Mouse (Mus musculus) midbrain, postnatal 0 days (tissue): ENCODE data around the gene Hcls1. TPM values are rescaled to one million over a fixed set of nuclear protein-coding genes. Genes with fewer than 3 reads are reported as not detected.

Experiments used
- ATAC-seq: fragments of 200-750 bp; cut with Nextera tagmentation; 2 replicates; pipeline ENCODE4 v1.8.0; 2017; ENCODE audit warnings: moderate number of reproducible peaks, mild to moderate bottlenecking, moderate TSS enrichment, moderate library complexity; ENCODE audit not compliant: low FRiP score
- DNase-seq: peaks from one replicate; pipeline ENCODE4 v3.0.0-alpha.2; 2015; ENCODE audit warnings: low spot score
- H3K27ac ChIP-seq: fragments of 300-500 bp; sonication (generic); 2 replicates; pipeline ENCODE4 v1.5.1; 2014; ENCODE audit warnings: low read depth, mild to moderate bottlenecking, low read length, mixed read lengths
- H3K27me3 ChIP-seq: fragments of 300-500 bp; sonication (generic); 2 replicates; pipeline ENCODE4 v1.6.1; 2014; ENCODE audit warnings: low read length, control low read depth, mixed read lengths; ENCODE audit not compliant: insufficient read depth
- H3K36me3 ChIP-seq: fragments of 300-500 bp; sonication (generic); 2 replicates; pipeline ENCODE4 v1.6.1; 2014; ENCODE audit warnings: low read length, control low read depth, mixed read lengths; ENCODE audit not compliant: insufficient read depth
- H3K4me1 ChIP-seq: fragments of 300-500 bp; sonication (generic); 2 replicates; pipeline ENCODE4 v1.6.1; 2014; ENCODE audit warnings: mild to moderate bottlenecking, control low read depth, antibody characterized with exemption, low read length, mixed read lengths; ENCODE audit not compliant: insufficient read depth
- H3K4me2 ChIP-seq: fragments of 300-500 bp; sonication (generic); 2 replicates; pipeline ENCODE4 v1.6.1; 2014; ENCODE audit warnings: low read depth, mild to moderate bottlenecking, low read length, mixed read lengths; ENCODE audit not compliant: poor library complexity, severe bottlenecking
- H3K4me3 ChIP-seq: fragments of 300-500 bp; sonication (generic); 2 replicates; pipeline ENCODE4 v1.5.1; 2014; ENCODE audit warnings: low read depth, mild to moderate bottlenecking, low read length, moderate library complexity
- H3K9ac ChIP-seq: fragments of 300-500 bp; sonication (generic); replicated peaks from 2 replicates; pipeline ENCODE4 v1.6.1; 2014; ENCODE audit warnings: mild to moderate bottlenecking, low read length, moderate library complexity, mixed read lengths; ENCODE audit not compliant: poor library complexity, severe bottlenecking
- H3K9me3 ChIP-seq: fragments of 300-500 bp; sonication (generic); 2 replicates; pipeline ENCODE4 v1.6.1; 2016; ENCODE audit warnings: low read length, control low read depth
- CTCF ChIP-seq: IDR thresholded peaks from 2 replicates; pipeline ENCODE4 v1.5.1; 2016; ENCODE audit warnings: antibody characterized with exemption, mild to moderate bottlenecking
- WGBS: fragments of 180-500 bp; shearing (Covaris S2); extraction: QIAGEN DNeasy Blood & Tissue Kit; methylation state at CpG from one replicate; pipeline ENCODE4 v1.1.7; 2014; 5-methylcytosine and 5-hydroxymethylcytosine counted together
- polyA plus RNA-seq: library from polyadenylated mRNA; unstranded; fragments of >200 nt; fragmentation: Nextera tagmentation; extraction: Ambion mirVana; gene quantifications from 2 replicates; pipeline ENCODE4 v1.2.1, GENCODE M21; 2015
- total RNA-seq: library from RNA; depleted of rRNA; stranded (reverse); fragments of >200 nt; gene quantifications from 2 replicates; pipeline ENCODE4 v1.2.3, GENCODE M21; 2014; rRNA removed

The Hcls1 gene
- total and polyA plus RNA-seq, 2 experiments from 2014 or later, result 2.3 to 2.4 TPM

DNA sequence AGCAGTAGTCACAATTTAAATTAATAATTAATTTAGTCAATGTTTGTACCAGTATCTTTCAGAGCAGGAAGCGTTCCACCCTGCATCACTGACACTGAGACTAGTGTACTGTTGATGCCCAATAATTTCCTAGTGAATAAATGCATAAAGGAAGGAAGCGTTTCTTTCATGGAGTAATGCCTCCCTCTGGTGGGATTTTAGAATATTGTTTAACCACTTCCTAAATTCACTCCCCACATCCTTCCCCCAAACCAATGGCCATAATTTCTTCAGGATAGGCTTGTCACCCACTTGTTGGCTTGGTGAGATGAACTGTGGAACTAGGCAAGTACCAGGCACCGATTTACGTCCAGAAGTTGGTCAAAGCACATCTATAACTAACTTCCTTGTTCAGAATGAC, 75.6 kb downstream of the Hcls1 start:
- 44% methylated on average over 4 of the region's 4 CpGs for WGBS
- Histone ChIP-seq H3K9me3 (no peaks in the 10 kb centered on the region), H3K4me3 (no peak overlapping the region), H3K4me1 (peaks cover 9% of the 10 kb centered on the region; the same call in 1 of the 2 replicates), H3K36me3 (no peaks in the 10 kb centered on the region), H3K27me3 (no peaks in the 10 kb centered on the region), H3K9ac (no peak overlapping the region), H3K4me2 (no peak overlapping the region), H3K27ac (no peak overlapping the region)
- ATAC-seq (0 out of 2 replicates have a peak, but pooled peaks have one; percentile 41), DNase-seq (peak; percentile 84)
- peak; percentile 78 for TF ChIP-seq CTCF

DNA sequence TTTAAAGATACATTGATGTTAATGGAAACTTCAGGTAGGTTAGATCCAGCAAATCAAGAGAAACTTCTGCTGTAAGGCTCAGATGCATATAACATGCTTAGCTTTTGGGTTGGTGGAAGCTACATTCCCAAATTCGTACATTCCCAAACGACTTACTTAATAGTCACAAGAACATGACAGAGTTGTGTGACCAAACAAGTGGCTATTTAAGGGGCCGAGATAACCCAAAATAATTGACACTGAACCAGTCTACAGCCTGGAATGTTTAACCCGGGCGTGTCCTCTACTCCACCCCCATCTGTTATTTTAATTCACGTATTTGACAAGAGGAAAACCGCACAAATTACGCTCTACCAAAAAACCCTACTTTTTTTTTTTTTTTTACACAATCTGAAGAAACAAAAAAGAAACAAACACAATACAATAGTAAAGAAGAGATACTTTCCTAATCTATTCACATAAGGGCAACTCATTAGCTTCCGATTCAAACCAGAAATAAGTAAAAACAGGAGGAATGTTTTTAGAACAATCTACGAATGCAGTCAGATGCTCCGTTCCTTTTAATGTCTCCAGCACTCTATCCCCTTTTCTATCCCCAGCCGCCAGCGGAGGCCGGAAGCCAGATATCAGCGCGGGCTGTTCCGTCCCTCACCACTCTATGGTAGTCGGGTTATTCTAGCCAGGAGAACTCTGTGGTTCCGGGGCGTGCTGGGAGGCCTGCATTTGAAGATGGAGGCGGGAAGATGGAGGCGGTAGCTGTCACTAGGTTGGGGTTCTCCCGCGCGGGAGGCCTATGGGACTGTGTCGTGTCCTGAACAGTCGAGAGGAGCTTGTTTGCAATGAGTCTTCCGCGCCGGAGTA, 76.5 kb downstream of the Hcls1 start, which contains the start of gene Polq:
Gene Polq (plus strand): TSS at position 726 of the 861 bp plus-strand sequence.
- 5% methylated on average over 30 of the region's 30 CpGs for whole genome bisulfite sequencing

DNA sequence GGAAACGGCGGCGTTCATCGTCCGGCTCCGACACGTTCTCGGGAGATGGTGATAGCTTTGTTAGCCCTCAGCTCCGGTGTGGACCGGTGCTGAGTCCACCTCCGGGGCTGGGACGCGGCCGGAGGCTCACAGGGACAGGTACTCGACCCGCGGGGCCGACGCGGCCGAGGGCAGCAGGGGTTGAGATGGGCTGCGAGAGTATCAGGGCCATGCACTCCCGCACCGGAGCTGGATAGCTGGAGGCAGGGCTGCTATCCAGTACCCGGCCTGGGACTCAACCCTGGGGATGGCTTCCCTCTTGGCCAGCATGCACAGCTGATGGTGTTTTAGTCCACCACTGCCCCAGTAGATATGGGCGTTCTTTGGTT, 77.1 kb downstream of the Hcls1 start:
- Histone ChIP-seq H3K27me3 (no peaks in the 10 kb centered on the region), H3K4me3 (peak overlapping the region; percentile 63), H3K9me3 (no peaks in the 10 kb centered on the region), H3K4me2 (peak overlapping the region; percentile 97), H3K4me1 (peaks cover 9% of the 10 kb centered on the region; the same call in 1 of the 2 replicates), H3K36me3 (no peaks in the 10 kb centered on the region), H3K9ac (peak overlapping the region; percentile 57), H3K27ac (no peak overlapping the region)
- ATAC-seq (peak; percentile 58), DNase-seq (no peak)
- TF ChIP-seq CTCF, result no peak
- under 1% methylated on average over 26 of the region's 26 CpGs for WGBS

More for the DNA sequence above, 76.5 kb downstream of the Hcls1 start, which contains the start of gene Polq:
- DNase-seq (peak; percentile 97), ATAC-seq (peak; percentile 95)
- Histone ChIP-seq H3K36me3 (no peaks in the 10 kb centered on the region), H3K4me1 (peaks cover 9% of the 10 kb centered on the region; the same call in 1 of the 2 replicates), H3K27me3 (no peaks in the 10 kb centered on the region), H3K4me3 (peak within 1 kb of the TSS; percentile 63), H3K4me2 (peak within 1 kb of the TSS; percentile 97), H3K27ac (no peak within 1 kb of the TSS), H3K9ac (peak within 1 kb of the TSS; percentile 57), H3K9me3 (no peaks in the 10 kb centered on the region)
- 0 out of 2 replicates have a peak, but pooled peaks have one; percentile 5 for TF ChIP-seq CTCF

DNA sequence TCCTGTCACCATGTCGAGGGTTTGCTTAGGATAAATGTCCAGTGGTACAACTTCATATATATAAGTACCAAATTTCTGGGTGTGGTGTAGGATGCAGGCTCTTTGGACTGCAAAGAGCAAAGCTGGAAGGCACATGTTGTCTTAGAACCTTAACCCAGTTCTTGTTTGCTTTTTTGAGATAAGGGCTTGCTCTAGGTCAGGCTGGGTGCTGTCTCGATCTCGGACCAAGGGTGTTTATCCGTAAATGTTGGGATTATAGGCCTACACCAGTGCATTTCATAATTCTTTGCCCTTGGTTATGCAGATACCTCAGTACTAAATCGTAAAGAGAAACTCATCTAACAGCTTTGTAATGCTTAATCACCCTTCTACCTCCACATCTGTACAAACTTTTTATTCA, 77.6 kb downstream of the Hcls1 start:
- H3K36me3 ChIP-seq, result no peaks in the 10 kb centered on the region
- H3K9me3 ChIP-seq, result no peaks in the 10 kb centered on the region
- no peak for DNase-seq
- H3K4me3 ChIP-seq, result peak overlapping the region; percentile 63
- peak overlapping the region; percentile 97 for H3K4me2 ChIP-seq
- H3K27me3 ChIP-seq, result no peaks in the 10 kb centered on the region
- no peak overlapping the region for H3K27ac ChIP-seq
- no peak for ATAC-seq
- peaks cover 9% of the 10 kb centered on the region; the same call in 1 of the 2 replicates for H3K4me1 ChIP-seq
- H3K9ac ChIP-seq, result no peak overlapping the region
- 66% methylated on average over 5 of the region's 5 CpGs for WGBS
- TF ChIP-seq CTCF, result no peak

Other genes starting within 250 kb of the Hcls1 start
- gene Ildr1, start 241.0 kb upstream of the Hcls1 start, total RNA-seq, result 0.52 and 0.93 TPM in 2 replicates
- gene Ildr1, start 241.0 kb upstream of the Hcls1 start, polyA plus RNA-seq, result 1.1 and 1.2 TPM in 2 replicates
- 21.1 and 24.8 TPM in 2 replicates for gene Slc15a2, start 150.0 kb upstream of the Hcls1 start, total RNA-seq
- 19.7 and 23.8 TPM in 2 replicates for gene Slc15a2, start 150.0 kb upstream of the Hcls1 start, polyA plus RNA-seq
- gene Iqcb1, start 106.6 kb upstream of the Hcls1 start, total RNA-seq, result 16.7 and 20.5 TPM in 2 replicates
- gene Iqcb1, start 106.6 kb upstream of the Hcls1 start, polyA plus RNA-seq, result 63.8 and 70.0 TPM in 2 replicates
- 0.14 and 1.0 TPM in 2 replicates for gene Eaf2, start 60.0 kb upstream of the Hcls1 start, total RNA-seq
- 1.1 and 1.3 TPM in 2 replicates for gene Eaf2, start 60.0 kb upstream of the Hcls1 start, polyA plus RNA-seq
- gene Golgb1, start 59.8 kb upstream of the Hcls1 start, total RNA-seq, result 41.3 and 70.4 TPM in 2 replicates
- gene Golgb1, start 59.8 kb upstream of the Hcls1 start, polyA plus RNA-seq, result 84.1 and 101 TPM in 2 replicates
- gene Fbxo40, start 55.5 kb downstream of the Hcls1 start, total RNA-seq, result 0.19 and 0.44 TPM in 2 replicates
- gene Fbxo40, start 55.5 kb downstream of the Hcls1 start, polyA plus RNA-seq, result 0.02 TPM in 1 of 2 replicates, not detected in the other
- 1.0 and 3.1 TPM in 2 replicates for gene Polq, start 76.8 kb downstream of the Hcls1 start, total RNA-seq
- gene Polq, start 76.8 kb downstream of the Hcls1 start, polyA plus RNA-seq, result 0.99 and 1.5 TPM in 2 replicates